Mouse (Mus musculus) adrenal gland, postnatal 4 days (tissue): ENCODE results near the gene Rab7. TPM values are rescaled to one million over a fixed set of nuclear protein-coding genes. Genes with fewer than 3 reads are reported as not detected.

ENCODE experiments used
- microRNA-seq: library from miRNA; unstranded; fragments of <30 nt; microRNA quantifications from one replicate; pipeline ENCODE4 v1.2.0, GENCODE M21; 2021
- total RNA-seq, 2 experiments: library from RNA; stranded (reverse); gene quantifications; 2 replicates each; pipeline ENCODE4 v1.2.3; 2021

Gene Rab7
- total RNA-seq, 2 experiments from 2014 or later, result 263 to 269 TPM

Small RNAs within 50 kb of the gene (microRNA-seq; reads per million reads assigned to microRNA genes)
- gene Gm47286, result 1.1 reads per million

Other genes starting within 250 kb of the Rab7 start
- 10 to 100 TPM; 44.3 to 49.2 TPM for gene Rab43, start 233.1 kb downstream of the Rab7 start, total RNA-seq
- 1 to 10 TPM; 1.7 to 3.0 TPM for gene Gm45140, start 209.5 kb downstream of the Rab7 start, total RNA-seq
- 10 to 100 TPM; 37.4 to 43.2 TPM for gene Isy1, start 206.5 kb downstream of the Rab7 start, total RNA-seq
- gene Cnbp, start 194.2 kb downstream of the Rab7 start, total RNA-seq, result 100 to 1,000 TPM; 418 to 439 TPM
- gene Copg1, start 157.5 kb downstream of the Rab7 start, total RNA-seq, result 100 to 1,000 TPM; 132 to 136 TPM
- gene Hmces, start 131.3 kb downstream of the Rab7 start, total RNA-seq, result 10 to 100 TPM; 33.4 to 35.9 TPM
- 10 to 100 TPM; 67.6 to 77.3 TPM for gene H1fx, start 63.6 kb downstream of the Rab7 start, total RNA-seq
- gene Rpn1, start 39.2 kb upstream of the Rab7 start, total RNA-seq, result 100 to 1,000 TPM; 212 to 219 TPM
- gene Gata2, start 148.6 kb upstream of the Rab7 start, total RNA-seq, result 10 to 100 TPM; 55.5 to 62.7 TPM
- not detected for gene Dnajb8, start 177.0 kb upstream of the Rab7 start, total RNA-seq